Mouse (Mus musculus) gastrocnemius, postnatal 25 days (tissue): ENCODE measurements around the gene Samd13. TPM values are rescaled to one million over a fixed set of nuclear protein-coding genes. Genes with fewer than 3 reads are reported as not detected.

Experiments
- DNase-seq: peaks from one replicate; pipeline ENCODE4 v3.0.0; 2022
- total RNA-seq, 2 experiments: library from RNA; stranded (reverse); gene quantifications; 1 replicate in 1 of 2; 2 replicates in 1 of 2; pipeline ENCODE4 v1.2.3; 2021

Gene Samd13
- total RNA-seq, 2 experiments from 2014 or later: 0.32 to 0.74 TPM

DNA sequence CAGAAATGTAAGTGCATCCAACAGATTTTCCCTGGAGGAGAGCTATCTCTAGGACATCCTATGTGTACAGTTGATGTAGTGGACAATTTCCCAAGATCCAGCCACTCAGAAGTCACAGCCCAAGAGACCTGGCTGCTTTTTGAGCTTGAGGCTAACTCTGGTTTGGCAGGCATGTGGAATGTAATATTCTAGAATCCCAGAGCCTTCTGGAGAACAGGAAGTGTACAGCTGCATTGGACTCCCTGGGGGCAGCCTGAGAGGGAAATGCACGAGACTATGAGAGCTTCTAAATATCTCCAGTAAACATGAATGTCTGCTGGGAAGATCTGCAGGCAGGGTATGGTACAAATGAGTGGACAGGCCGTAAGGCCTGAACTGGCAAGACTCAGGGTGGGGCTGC lies 14.3 kb downstream of the Samd13 start:
- peak; percentile 33 for DNase-seq

DNA sequence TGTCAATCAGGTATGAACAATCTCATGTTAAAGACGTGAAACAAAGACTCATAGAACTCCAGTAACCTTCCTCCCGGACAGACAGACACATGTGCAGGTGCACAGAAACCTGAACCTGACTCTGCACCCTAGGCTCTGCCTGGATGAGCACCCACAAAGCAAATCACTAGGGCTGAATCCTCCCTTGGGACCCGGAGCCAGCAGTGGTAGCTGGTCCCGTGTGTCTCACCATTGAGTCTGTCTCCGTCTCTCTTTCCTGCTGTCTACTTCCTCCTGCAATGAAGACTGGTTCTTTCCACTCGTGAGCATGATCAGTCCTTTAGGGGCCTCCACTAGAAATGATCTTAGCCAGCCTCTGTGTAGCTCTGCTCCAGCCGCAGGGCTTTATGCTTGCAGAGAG lies 23.5 kb downstream of the Samd13 start:
- DNase-seq: no peak

DNA sequence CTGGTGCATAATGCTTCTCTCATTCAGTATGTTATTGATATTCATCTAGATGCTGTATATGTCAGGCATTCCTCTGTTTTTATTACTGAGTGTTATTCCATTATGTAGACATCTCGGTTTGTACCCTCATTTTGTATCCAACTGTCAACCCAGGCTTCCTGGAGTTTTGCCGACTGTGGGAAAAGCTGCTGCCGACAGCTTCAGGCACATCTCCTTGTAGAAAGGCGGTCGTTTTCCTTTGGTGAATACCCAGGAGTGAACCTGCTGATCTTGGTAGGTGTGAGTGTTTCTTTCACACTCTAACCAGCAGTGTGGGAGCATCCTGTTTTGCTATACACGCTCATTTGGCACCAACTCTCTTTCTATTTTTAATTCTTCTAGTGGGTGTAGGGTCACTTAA lies 24.4 kb downstream of the Samd13 start:
- DNase-seq: no peak

- DNase-seq: no peak
Observed at GRCm38 (mm10) chr3:146659321-146659720, 26.1 kb downstream of the Samd13 start.

DNA sequence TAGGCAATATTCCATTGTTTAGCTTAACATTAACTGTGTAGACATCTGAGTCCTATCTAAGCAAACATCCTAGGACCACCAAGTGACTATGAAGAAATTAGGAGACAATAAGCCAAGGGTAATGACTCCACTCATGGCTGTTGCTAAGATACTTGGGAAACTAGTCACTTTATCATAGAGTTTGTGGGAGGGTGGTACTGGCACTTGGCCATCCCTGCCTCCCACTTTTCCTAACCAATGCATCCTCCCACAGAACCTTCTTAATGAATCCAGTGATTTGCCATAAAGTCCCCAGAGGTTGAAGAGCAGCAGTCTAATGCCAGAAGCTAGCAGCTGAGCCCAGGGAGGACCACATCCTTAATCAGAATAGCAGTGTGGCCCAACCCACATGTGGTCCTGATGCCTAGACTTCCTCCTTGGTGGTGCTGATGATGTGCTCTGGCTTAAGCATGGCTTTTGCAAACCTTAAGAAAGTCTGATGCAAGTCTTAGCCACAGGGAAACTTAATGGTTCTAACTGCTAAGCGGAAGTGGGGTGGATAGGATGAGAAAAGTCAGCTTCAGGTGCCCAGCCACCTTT lies 27.2 kb downstream of the Samd13 start:
- no peak for DNase-seq

DNA sequence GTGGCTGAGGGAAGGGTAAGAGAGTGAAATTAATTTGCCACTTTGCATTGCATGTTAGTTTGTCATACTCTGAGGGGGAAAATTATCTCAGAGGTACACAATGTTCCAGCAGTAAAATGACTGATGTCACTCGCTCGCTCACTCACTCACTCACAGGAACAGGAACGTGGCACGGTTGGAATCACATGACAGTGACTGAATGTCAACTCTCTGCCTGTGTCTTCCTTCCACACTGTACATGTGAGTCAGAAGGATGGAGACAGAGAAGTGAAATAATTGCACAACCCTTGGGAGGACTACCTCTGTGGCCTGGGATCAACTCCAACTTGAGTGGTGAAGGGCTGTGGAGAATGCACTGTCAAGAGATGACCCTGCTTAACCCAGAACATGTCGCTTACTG lies 28.0 kb downstream of the Samd13 start:
- peak; percentile 16 for DNase-seq

DNA sequence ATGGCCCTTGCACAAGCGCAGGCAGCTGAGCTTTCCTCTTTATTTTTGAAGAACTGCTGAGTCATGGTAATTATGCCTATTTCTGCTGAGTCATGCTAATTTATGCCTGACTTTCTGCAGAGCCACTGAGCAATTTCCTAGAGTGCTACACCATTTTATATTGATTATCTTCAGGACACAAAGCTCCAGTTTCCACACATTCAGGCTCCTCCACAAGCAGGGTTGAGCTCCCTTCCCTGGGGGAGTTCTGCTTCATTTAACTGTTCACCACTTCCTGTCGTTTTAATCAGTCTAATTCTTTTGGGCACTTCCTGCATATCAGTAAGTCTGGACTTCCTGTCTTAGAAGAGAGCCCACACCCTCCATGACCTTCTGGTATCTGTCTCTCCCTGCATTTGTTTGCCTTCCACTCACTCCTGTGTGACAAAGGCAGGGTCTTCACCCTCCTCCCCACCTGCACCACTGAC lies 30.2 kb downstream of the Samd13 start:
- DNase-seq: no peak

- DNase-seq: no peak
Observed at GRCm38 (mm10) chr3:146653692-146654091, 31.7 kb downstream of the Samd13 start.

DNA sequence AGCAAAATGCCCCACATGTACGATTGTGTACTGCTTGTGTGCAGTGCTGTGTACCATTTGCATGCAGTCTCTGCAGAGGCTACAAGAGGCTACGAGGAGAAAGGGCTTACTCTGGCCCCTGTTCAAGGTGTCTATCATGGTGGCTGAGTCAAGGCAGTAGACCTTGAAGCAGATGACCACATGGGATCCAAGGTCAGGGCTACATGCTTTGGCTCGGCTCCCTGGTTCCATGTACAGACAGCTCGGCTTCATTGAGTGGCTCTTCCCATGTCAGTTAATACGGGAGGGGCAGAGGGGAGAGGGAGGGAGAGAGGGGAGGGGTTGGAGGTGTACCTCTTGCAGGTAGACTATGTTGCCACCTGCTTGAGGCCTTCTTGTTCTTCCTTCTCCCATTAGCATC lies 33.0 kb downstream of the Samd13 start:
- DNase-seq: no peak

DNA sequence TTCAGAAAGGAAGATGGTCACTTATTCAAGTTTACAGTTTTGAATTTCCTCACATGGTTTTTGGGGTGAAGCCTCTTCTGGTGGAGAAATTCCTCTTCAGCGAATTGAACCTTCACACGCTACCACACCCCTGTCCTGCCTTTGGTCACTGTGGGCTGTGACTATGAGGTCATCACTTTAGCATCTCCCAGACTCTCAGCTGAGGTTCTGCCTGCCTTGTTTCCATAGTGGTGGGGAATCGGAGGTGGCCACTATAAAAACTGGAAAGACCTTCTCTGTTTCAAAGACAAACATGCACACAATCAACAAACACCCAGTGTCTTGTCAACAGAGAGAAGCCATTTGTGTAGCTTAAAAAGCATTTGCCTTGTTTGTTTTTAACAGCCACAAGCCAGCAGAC lies 34.2 kb downstream of the Samd13 start, which contains the start of gene 4930503B20Rik:
4930503B20Rik (minus strand) TSS at position 101 of the 400 bp plus-strand sequence.
- DNase-seq: no peak

DNA sequence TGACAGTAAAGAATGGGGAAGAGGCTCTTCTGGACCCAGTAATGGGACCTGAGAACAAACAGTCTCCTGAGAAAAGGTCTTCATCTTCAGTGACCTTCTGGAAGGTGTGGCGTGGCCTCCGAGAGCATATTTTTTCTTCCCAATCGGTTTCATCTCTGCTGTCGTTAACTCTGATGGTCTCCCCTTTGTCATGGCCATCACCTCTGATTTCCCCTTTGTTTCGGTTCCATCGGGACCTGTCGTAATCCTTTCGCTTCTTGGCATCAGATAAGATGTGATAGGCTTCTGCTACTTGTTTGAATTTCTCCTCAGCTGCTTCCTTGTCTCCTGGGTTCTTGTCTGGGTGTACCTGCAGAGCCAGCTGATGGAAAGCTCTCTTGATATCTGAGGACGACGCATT lies 34.7 kb downstream of the Samd13 start:
- no peak for DNase-seq

GRCm38 (mm10) chr3:146649311-146649894 lies 36.0 kb downstream of the Samd13 start:
- no peak for DNase-seq

DNA sequence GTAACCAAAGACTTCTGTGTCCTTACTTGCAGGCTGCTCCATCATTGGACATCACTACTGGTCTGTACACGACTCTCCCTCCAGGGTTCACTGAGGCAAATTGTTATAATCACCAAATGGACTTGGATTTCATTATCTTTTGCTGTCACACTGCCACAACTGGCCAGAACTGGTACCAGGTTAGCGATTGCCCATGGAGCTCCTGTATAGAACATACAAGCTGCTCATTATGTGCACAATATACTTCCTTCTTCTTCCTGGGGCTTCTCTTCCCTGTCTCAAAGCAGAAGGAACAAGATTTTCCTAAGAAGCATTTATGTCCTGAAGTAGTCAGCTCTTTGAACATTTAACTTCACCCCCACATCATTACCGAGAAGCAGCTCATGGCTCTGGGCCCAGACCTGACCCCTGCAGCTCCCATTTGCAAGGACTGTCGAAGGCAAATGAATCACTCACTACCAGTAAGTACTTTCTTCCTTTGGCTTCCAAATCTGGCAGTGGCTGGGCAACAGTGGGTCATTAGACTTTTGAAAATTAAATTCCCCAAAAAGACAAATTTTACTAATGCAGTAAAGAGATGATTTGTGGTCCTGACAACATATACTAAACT lies 43.5 kb downstream of the Samd13 start:
- DNase-seq: no peak

DNA sequence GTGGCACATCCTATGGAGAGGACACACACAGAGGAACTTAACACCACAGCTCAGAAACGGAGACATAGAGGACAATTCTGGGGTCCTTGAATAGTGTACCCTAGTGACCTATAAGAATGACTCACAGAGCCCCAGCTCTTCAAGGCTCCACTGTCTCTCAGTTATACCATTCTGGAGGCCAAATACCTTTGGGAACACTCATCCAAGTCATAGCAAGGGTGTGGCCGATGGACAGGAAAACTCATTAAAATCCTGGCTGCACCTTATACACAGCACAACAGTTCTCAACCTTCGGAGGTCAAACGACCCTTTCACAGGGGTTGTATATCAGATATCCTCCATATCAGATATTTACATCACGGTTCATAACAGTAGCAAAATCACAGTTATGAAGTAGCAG lies 52.9 kb downstream of the Samd13 start:
- DNase-seq: no peak

GRCm38 (mm10) chr3:146628227-146628982 lies 57.0 kb downstream of the Samd13 start:
- no peak for DNase-seq

DNA sequence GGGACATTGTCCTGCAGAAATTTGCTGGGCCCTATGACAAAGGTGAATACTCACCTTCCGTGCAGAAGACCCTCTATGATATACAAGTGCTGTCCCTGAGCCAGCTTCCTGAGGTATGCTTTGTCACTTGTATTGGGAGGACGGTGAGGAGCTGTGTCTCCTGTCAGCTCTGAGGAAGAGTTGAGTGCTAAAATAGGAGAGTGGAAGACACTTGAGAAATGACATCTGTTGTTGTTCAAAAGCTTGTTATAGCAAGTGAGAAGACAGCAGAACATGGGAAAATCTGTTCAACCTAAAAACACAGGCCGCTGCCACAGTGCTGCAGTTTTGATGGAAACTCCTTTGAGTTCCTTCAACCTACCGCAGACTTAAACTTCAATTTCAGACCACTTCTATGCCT lies 59.6 kb downstream of the Samd13 start:
- no peak for DNase-seq

GRCm38 (mm10) chr3:146621966-146622365 lies 63.4 kb downstream of the Samd13 start:
- no peak for DNase-seq

GRCm38 (mm10) chr3:146620555-146621249 lies 64.7 kb downstream of the Samd13 start:
- no peak for DNase-seq

DNA sequence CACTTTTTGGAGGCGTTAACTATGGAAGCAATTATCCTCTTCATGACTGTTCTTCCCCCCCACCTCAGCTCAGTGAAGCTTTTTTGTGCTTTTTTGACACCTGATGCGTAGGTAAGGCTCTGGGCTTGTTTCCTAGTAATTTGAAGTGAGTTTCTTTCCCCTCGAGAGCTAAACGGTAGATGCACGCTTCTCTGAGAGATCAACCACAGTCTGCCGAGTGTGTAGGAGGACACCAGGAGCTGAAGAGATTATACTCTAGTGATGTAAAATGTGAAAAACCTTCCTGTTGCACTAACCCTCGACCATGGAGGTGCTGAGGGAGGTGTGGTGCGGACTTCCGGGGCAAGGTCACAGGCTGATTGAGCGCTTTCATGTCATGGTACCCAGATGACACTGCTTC lies 65.3 kb downstream of the Samd13 start:
- no peak for DNase-seq

DNA sequence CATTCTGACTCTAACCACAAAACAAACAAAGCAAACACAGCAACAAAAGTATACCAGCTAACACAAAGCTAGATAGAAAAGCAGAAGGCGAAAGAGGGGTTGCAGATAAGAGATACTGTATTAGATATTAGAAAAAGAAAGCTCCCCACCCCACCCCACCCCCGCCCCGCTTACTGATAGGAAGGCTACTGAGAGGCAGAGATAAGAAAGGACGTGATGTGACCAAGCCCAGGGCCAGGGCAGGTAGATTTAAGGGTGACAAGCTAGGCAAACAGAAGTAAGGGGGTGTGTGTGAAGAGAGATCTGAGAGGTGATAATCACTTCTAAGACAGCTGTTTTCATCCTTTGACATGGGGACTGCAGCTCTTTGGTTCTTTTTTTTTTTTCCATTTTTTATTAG lies 67.0 kb downstream of the Samd13 start:
- DNase-seq: no peak

DNA sequence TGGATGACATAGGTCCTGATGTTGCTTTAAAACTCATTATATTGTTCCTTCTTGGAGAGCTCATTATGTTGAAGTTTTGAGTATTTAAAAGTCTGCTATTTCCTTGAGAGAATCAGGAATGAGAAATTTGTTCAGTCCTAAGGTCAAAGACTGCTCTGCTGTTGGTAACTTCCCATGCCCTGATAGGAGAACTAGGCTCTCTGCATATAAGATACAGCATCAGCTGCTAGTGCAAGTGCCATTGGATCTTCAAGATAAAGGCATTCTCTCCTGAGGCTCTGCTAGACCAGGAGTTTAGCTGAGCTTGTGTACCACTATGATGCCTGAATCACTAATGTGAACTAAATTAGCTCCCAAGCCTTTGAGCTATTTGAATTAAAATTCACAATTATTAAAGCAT lies 67.4 kb downstream of the Samd13 start:
- no peak for DNase-seq

- DNase-seq: no peak
Observed at GRCm38 (mm10) chr3:146616533-146617283, 68.7 kb downstream of the Samd13 start.
